Comparison of ENCODE assay signal across 12 mouse cellular contexts in the genomic region with DNA sequence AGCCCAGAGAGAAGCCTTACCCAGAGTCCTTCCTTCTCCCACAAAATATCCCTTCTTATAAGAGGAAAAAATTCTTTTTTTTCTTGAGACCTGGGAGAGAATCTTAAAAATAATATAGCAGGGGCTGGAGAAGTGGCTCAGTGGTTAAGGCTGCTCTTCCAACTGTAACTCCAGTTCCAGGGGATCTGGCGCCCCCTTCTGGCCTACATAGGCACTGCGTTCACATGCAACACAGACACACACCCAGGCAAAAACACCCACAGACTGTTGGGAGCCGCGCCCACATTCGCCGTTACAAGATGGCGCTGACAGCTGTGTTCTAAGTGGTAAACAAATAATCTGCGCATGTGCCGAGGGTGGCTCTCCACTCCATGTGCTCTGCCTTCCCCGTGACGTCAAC. TPM values are rescaled to one million over a fixed set of nuclear protein-coding genes. Genes with fewer than 3 reads are reported as not detected.
DNase-seq lines count a peak whose midpoint lies in the region; ATAC-seq and TF ChIP-seq lines count a peak whose summit lies in the region.
"Not testable (repeated sequence)": the region's sequence is repeated elsewhere in the genome, so short reads cannot be mapped to it uniquely, and the experiment has no call there.
"Had no signal": no experiment of that assay in that cellular context is flagged by ENCODE, and none has a peak within 500 bp of the region (broad histone marks: within the 10 kb centered on the region; RNA-seq: fewer than 3 reads in every experiment).

No protein-coding gene starts in this region.

- H3K9me3 ChIP-seq in kidney, postnatal 0 days (replicated peaks; ENCODE audit: low read length); neural tube, embryonic 11.5 days (ENCODE audit: control insufficient read depth, low read length): not testable (repeated sequence)

- 87% methylated on average over 9 of the region's 11 CpGs for WGBS in heart, adult 2 months
- WGBS in kidney, postnatal 0 days, result 90% methylated on average over 7 of the region's 11 CpGs
- 91% methylated on average over 8 of the region's 11 CpGs for WGBS in neural tube, embryonic 11.5 days

- not testable (repeated sequence) for H3K27me3 ChIP-seq in heart, adult 2 months (ENCODE audit: control insufficient read depth, insufficient read depth, low read length); kidney, postnatal 0 days (ENCODE audit: insufficient read depth, low read length); neural tube, embryonic 11.5 days (ENCODE audit: control insufficient read depth, insufficient read depth, low read length); splenic B cell, adult 2 months (ENCODE audit: control insufficient read depth, insufficient read depth, low read length, poor library complexity, severe bottlenecking)

- peak overlapping the region; percentile 22 for H3K4me3 ChIP-seq in heart, adult 2 months
- H3K4me3 ChIP-seq in kidney, postnatal 0 days (replicated peaks; ENCODE audit: low read depth, low read length); neural tube, embryonic 11.5 days (ENCODE audit: low read depth, low read length): not testable (repeated sequence)

- not testable (repeated sequence) for H3K4me1 ChIP-seq in heart, adult 2 months (ENCODE audit: control insufficient read depth, insufficient read depth, low read length); kidney, postnatal 0 days (replicated peaks; ENCODE audit: insufficient read depth, low read length); neural tube, embryonic 11.5 days (ENCODE audit: control insufficient read depth, insufficient read depth, low read length)

- intact Hi-C loops in heart, adult 2 months (cut with DNase I), result loop anchor here (5.0 kb wide), 1 partner anchor 187 kb away; a partner anchor contains a TSS

- peak; percentile 48; the same call in 1 of the 2 replicates for TF ChIP-seq CTCF in brain, embryonic 14.5 days (IDR thresholded peaks at IDR 0.05; ENCODE audit: borderline replicate concordance, extremely low read depth, insufficient read depth, insufficient read length)
- peak; percentile 73 for TF ChIP-seq CTCF in heart, adult 2 months (IDR thresholded peaks at IDR 0.05)
- TF ChIP-seq CTCF in kidney, postnatal 0 days (IDR thresholded peaks at IDR 0.05; ENCODE audit: low read depth), result peak; percentile 46

- not testable (repeated sequence) for H3K9ac ChIP-seq in heart, adult 2 months (ENCODE audit: low read depth, low read length); kidney, postnatal 0 days (ENCODE audit: low read depth, low read length); neural tube, embryonic 11.5 days (ENCODE audit: low read length)

- peak; percentile 49 for DNase-seq in NIH3T3 (ENCODE audit: low read depth)
- DNase-seq in brain, embryonic 14.5 days (ENCODE audit: low read depth); kidney, postnatal 0 days (ENCODE audit: low spot score): not testable (repeated sequence)
- DNase-seq in heart, adult 2 months, result peak; percentile 55 to 72
- DNase-seq in lung, adult 18-20 months, result peak; percentile 61 to 71
- peak; percentile 11 for DNase-seq in neural tube, embryonic 11.5 days (ENCODE audit: low spot score)
- peak; percentile 66 for DNase-seq in splenic B cell, adult 2 months (ENCODE audit: low read depth, low spot score)

- not testable (repeated sequence) for H3K36me3 ChIP-seq in heart, adult 2 months (ENCODE audit: control insufficient read depth, insufficient read depth, low read length); kidney, postnatal 0 days (ENCODE audit: insufficient read depth, low read length); neural tube, embryonic 11.5 days (ENCODE audit: control insufficient read depth, insufficient read depth, low read length)
- H3K36me3 ChIP-seq in splenic B cell, adult 2 months (ENCODE audit: control insufficient read depth, insufficient read depth, low read length, poor library complexity, severe bottlenecking), result peaks cover 17% of the 10 kb centered on the region

- H3K4me2 ChIP-seq in kidney, postnatal 0 days (ENCODE audit: low read length); neural tube, embryonic 11.5 days (ENCODE audit: low read depth): not testable (repeated sequence)

- TF ChIP-seq POLR2A in brain, embryonic 14.5 days (IDR thresholded peaks at IDR 0.05; ENCODE audit: borderline replicate concordance, extremely low read depth, insufficient read depth, insufficient read length, poor library complexity, severe bottlenecking); heart, adult 2 months (IDR thresholded peaks at IDR 0.05; ENCODE audit: insufficient read depth, low read depth, low read length): not testable (repeated sequence)

- peak overlapping the region; percentile 80 for H3K27ac ChIP-seq in heart, adult 2 months
- not testable (repeated sequence) for H3K27ac ChIP-seq in kidney, postnatal 0 days; neural tube, embryonic 11.5 days (ENCODE audit: low read depth, low read length)

- TF ChIP-seq EP300 in heart, adult 2 months (IDR thresholded peaks at IDR 0.05; ENCODE audit: insufficient read depth, low read depth, low read length), result not testable (repeated sequence)

- ATAC-seq in kidney, postnatal 0 days (replicated peaks; ENCODE audit: low FRiP score, low read depth); neural tube, embryonic 11.5 days (ENCODE audit: insufficient read depth, low FRiP score, low TSS enrichment): not testable (repeated sequence)

- H3K79me2 ChIP-seq in heart, adult 2 months (replicated peaks; ENCODE audit: control insufficient read depth, insufficient read depth, low read length), result not testable (repeated sequence)

RNA-seq across cellular contexts. Expression of a gene that starts 15.8 kb away (rescaled TPM):
- 0.93 and 1.1 TPM in 2 replicates for polyA plus RNA-seq in brain, embryonic 14.5 days (2012; rRNA removed)
- total RNA-seq in heart, adult 2 months (2021), result 10 to 100 TPM; 26.1 to 31.2 TPM
- 25.0 and 26.5 TPM in 2 replicates for polyA plus RNA-seq in heart, adult 2 months (2012; rRNA removed)
- polyA plus RNA-seq in kidney, postnatal 0 days (2015; fragmentation: Nextera tagmentation; extraction: Ambion mirVana), result 8.8 TPM in 2 replicates
- polyA plus RNA-seq in neural tube, embryonic 11.5 days (2014; fragmentation: Nextera tagmentation; extraction: Ambion mirVana), result 0.59 and 0.60 TPM in 2 replicates

RNA-seq across cellular contexts. Expression of a gene that starts 19.6 kb away (rescaled TPM):
- 0.04 and 0.11 TPM in 2 replicates for polyA plus RNA-seq in brain, embryonic 14.5 days (2012; rRNA removed)
- 1 to 10 TPM in 1 of 2 experiments, under 1 TPM in 1; 0.55 to 1.0 TPM for total RNA-seq in heart, adult 2 months (2021)
- polyA plus RNA-seq in heart, adult 2 months (2012; rRNA removed), result 3.5 and 6.2 TPM in 2 replicates
- polyA plus RNA-seq in kidney, postnatal 0 days (2015; fragmentation: Nextera tagmentation; extraction: Ambion mirVana), result 0.11 and 0.18 TPM in 2 replicates
- polyA plus RNA-seq in neural tube, embryonic 11.5 days (2014; fragmentation: Nextera tagmentation; extraction: Ambion mirVana), result not detected in 2 replicates
- polyA plus RNA-seq: embryonic facial prominence, embryonic 12.5 days; forebrain, embryonic 15.5 days; hindbrain, embryonic 14.5 days; limb, embryonic 15.5 days; midbrain, embryonic 11.5 days had no signal

RNA-seq across cellular contexts. Expression of a gene that starts 21.6 kb away (rescaled TPM):
- 2.0 and 2.4 TPM in 2 replicates for polyA plus RNA-seq in brain, embryonic 14.5 days (2012; rRNA removed)
- total RNA-seq in heart, adult 2 months (2021), result 10 to 100 TPM; 12.3 to 18.9 TPM
- polyA plus RNA-seq in heart, adult 2 months (2012; rRNA removed), result 33.5 and 44.2 TPM in 2 replicates
- 17.7 and 21.6 TPM in 2 replicates for polyA plus RNA-seq in kidney, postnatal 0 days (2015; fragmentation: Nextera tagmentation; extraction: Ambion mirVana)
- polyA plus RNA-seq in neural tube, embryonic 11.5 days (2014; fragmentation: Nextera tagmentation; extraction: Ambion mirVana), result 2.1 and 3.3 TPM in 2 replicates

RNA-seq across cellular contexts. Expression of a gene that starts 31.5 kb away (rescaled TPM):
- polyA plus RNA-seq in brain, embryonic 14.5 days (2012; rRNA removed), result 0.86 and 1.1 TPM in 2 replicates
- 10 to 100 TPM in 1 of 2 experiments, 1 to 10 TPM in 1; 6.9 to 13.5 TPM for total RNA-seq in heart, adult 2 months (2021)
- polyA plus RNA-seq in heart, adult 2 months (2012; rRNA removed), result 16.0 and 20.5 TPM in 2 replicates
- 5.9 TPM in 2 replicates for polyA plus RNA-seq in kidney, postnatal 0 days (2015; fragmentation: Nextera tagmentation; extraction: Ambion mirVana)
- polyA plus RNA-seq in neural tube, embryonic 11.5 days (2014; fragmentation: Nextera tagmentation; extraction: Ambion mirVana), result 0.80 and 0.96 TPM in 2 replicates

RNA-seq across cellular contexts. Expression of a gene that starts 31.7 kb away (rescaled TPM):
- polyA plus RNA-seq in brain, embryonic 14.5 days (2012; rRNA removed), result 1.8 and 2.1 TPM in 2 replicates
- total RNA-seq in heart, adult 2 months (2021), result 1 to 10 TPM; 3.4 to 7.2 TPM
- polyA plus RNA-seq in heart, adult 2 months (2012; rRNA removed), result 10.9 and 11.7 TPM in 2 replicates
- 8.5 and 8.8 TPM in 2 replicates for polyA plus RNA-seq in kidney, postnatal 0 days (2015; fragmentation: Nextera tagmentation; extraction: Ambion mirVana)
- 0.68 and 1.3 TPM in 2 replicates for polyA plus RNA-seq in neural tube, embryonic 11.5 days (2014; fragmentation: Nextera tagmentation; extraction: Ambion mirVana)
